Mouse (Mus musculus) bone marrow, adult 2 months (tissue): Measurements from ENCODE around the gene Gclc. TPM values are rescaled to one million over a fixed set of nuclear protein-coding genes. Genes with fewer than 3 reads are reported as not detected.

Source experiments
- H3K27ac ChIP-seq: fragments of 200-500 bp; 2 replicates; pipeline ENCODE4 v1.5.1; 2012; ENCODE audit warnings: low read depth, mild to moderate bottlenecking, control low read depth, inconsistent platforms, low read length; ENCODE audit not compliant: control insufficient read depth, poor library complexity, insufficient read depth
- H3K4me1 ChIP-seq: fragments of 200-500 bp; 2 replicates; pipeline ENCODE4 v1.6.1; 2011; ENCODE audit warnings: low read length; ENCODE audit not compliant: control insufficient read depth, insufficient read depth
- H3K4me3 ChIP-seq: fragments of 200-500 bp; replicated peaks from 2 replicates; pipeline ENCODE3; 2011; ENCODE audit warnings: mild to moderate bottlenecking, low read depth, low read length, control low read depth; ENCODE audit not compliant: control insufficient read depth
- CTCF ChIP-seq: fragments of 200-500 bp; IDR thresholded peaks from 2 replicates; pipeline ENCODE4 v1.5.1; 2011; ENCODE audit warnings: low read length, control low read depth; ENCODE audit not compliant: control insufficient read depth, insufficient read depth
- POLR2A ChIP-seq: fragments of 200-500 bp; IDR thresholded peaks from 2 replicates; pipeline ENCODE4 v1.6.1; 2011; ENCODE audit warnings: low read depth, mild to moderate bottlenecking, control low read depth, low read length, borderline replicate concordance; ENCODE audit not compliant: control insufficient read depth
- WGBS: fragments of 180-500 bp; shearing (Covaris S2); methylation state at CpG from one replicate; pipeline ENCODE4 v1.1.7; 2018; 5-methylcytosine and 5-hydroxymethylcytosine counted together
- polyA plus RNA-seq: library from polyadenylated mRNA; stranded (reverse); fragments of >200 nt; gene quantifications from 2 replicates; pipeline ENCODE4 v1.2.4, GENCODE M21; 2011; ENCODE audit warnings: low replicate concordance; ENCODE audit not compliant: missing spikeins, insufficient read depth, insufficient read length

Gene Gclc
- 39.7 and 42.6 TPM in 2 replicates for polyA plus RNA-seq

- H3K4me3 ChIP-seq: peak within 1 kb of the TSS; percentile 92
- no peaks in the 10 kb centered on the region; the same call in 1 of the 2 replicates for H3K4me1 ChIP-seq
- peak within 1 kb of the TSS; percentile 76 for H3K27ac ChIP-seq
- no peak for TF ChIP-seq CTCF
- peak; percentile 99 for TF ChIP-seq POLR2A
- 7% methylated on average over 53 of the region's 54 CpGs for WGBS
Measured at GRCm38 (mm10) chr9:77753853-77754727, at the start of gene Gclc. Gene Gclc (plus strand): TSS chr9:77754535.

GRCm38 (mm10) chr9:77706515-77706914 is 47.8 kb upstream of the Gclc start:
- no peaks in the 10 kb centered on the region; the same call in 1 of the 2 replicates for H3K4me1 ChIP-seq
- WGBS: 82% methylated on average over 6 of the region's 6 CpGs
- TF ChIP-seq CTCF: no peak
- TF ChIP-seq POLR2A: no peak
- H3K27ac ChIP-seq: no peak overlapping the region
- H3K4me3 ChIP-seq: no peak overlapping the region

GRCm38 (mm10) chr9:77707433-77708139 is 46.7 kb upstream of the Gclc start:
- TF ChIP-seq CTCF (no peak), POLR2A (no peak)
- Histone ChIP-seq H3K27ac (no peak overlapping the region), H3K4me1 (no peaks in the 10 kb centered on the region; the same call in 1 of the 2 replicates), H3K4me3 (no peak overlapping the region)
- WGBS: 85% methylated on average over 9 of the region's 9 CpGs

GRCm38 (mm10) chr9:77708950-77709349 is 45.4 kb upstream of the Gclc start:
- Histone ChIP-seq H3K4me1 (no peaks in the 10 kb centered on the region; the same call in 1 of the 2 replicates), H3K4me3 (no peak overlapping the region), H3K27ac (no peak overlapping the region)
- TF ChIP-seq CTCF (no peak), POLR2A (no peak)
- WGBS: 11% methylated on average over 5 of the region's 5 CpGs

- H3K4me1 ChIP-seq: no peaks in the 10 kb centered on the region; the same call in 1 of the 2 replicates
- H3K27ac ChIP-seq: no peak overlapping the region
- 12% methylated on average over 5 of the region's 5 CpGs for WGBS
- TF ChIP-seq CTCF: no peak
- TF ChIP-seq POLR2A: no peak
- no peak overlapping the region for H3K4me3 ChIP-seq
Measured at GRCm38 (mm10) chr9:77711021-77711569, 43.2 kb upstream of the Gclc start.

- no peak for TF ChIP-seq CTCF
- TF ChIP-seq POLR2A: no peak
- Histone ChIP-seq H3K4me1 (no peaks in the 10 kb centered on the region; the same call in 1 of the 2 replicates), H3K27ac (no peak overlapping the region), H3K4me3 (no peak overlapping the region)
- WGBS: 2% methylated on average over 3 of the region's 3 CpGs
Measured at GRCm38 (mm10) chr9:77712816-77713215, 41.5 kb upstream of the Gclc start.

GRCm38 (mm10) chr9:77713301-77713700 is 41.0 kb upstream of the Gclc start:
- WGBS: 12% methylated on average over 5 of the region's 5 CpGs
- no peak overlapping the region for H3K27ac ChIP-seq
- H3K4me1 ChIP-seq: no peaks in the 10 kb centered on the region; the same call in 1 of the 2 replicates
- no peak overlapping the region for H3K4me3 ChIP-seq
- no peak for TF ChIP-seq CTCF
- no peak for TF ChIP-seq POLR2A

- TF ChIP-seq POLR2A (no peak), CTCF (no peak)
- 85% methylated on average over 2 of the region's 2 CpGs for WGBS
- no peak overlapping the region for H3K27ac ChIP-seq
- no peak overlapping the region for H3K4me3 ChIP-seq
- H3K4me1 ChIP-seq: no peaks in the 10 kb centered on the region; the same call in 1 of the 2 replicates
Measured at GRCm38 (mm10) chr9:77715262-77715661, 39.1 kb upstream of the Gclc start.
